Mouse (Mus musculus) lung, postnatal 25 days (tissue): ENCODE results near the gene Olfr1184.
"Not testable (repeated sequence)": the region's sequence is repeated elsewhere in the genome, so short reads cannot be mapped to it uniquely, and the experiment has no call there.

Experiments
- DNase-seq: peaks from one replicate; pipeline ENCODE4 v3.0.0; 2022; ENCODE audit warnings: low spot score

Olfr1184 gene

GRCm38 (mm10) chr2:88483298-88483697, at the start of gene Olfr1184:
TSS of gene Olfr1184 (plus strand) at chr2:88483598.
- no peak for DNase-seq

- no peak for DNase-seq
Observed at GRCm38 (mm10) chr2:88449031-88449430, 34.4 kb upstream of the Olfr1184 start, which contains the start of gene Gm13757. TSS of gene Gm13757 (minus strand) at chr2:88449131.

GRCm38 (mm10) chr2:88454567-88454966, 28.8 kb upstream of the Olfr1184 start, which contains the start of gene Olfr1183:
TSS of gene Olfr1183 (plus strand) at chr2:88454867.
- DNase-seq = not testable (repeated sequence)

GRCm38 (mm10) chr2:88493020-88493419, 9.6 kb downstream of the Olfr1184 start, which contains the start of gene Olfr1185-ps1:
TSS of gene Olfr1185-ps1 (plus strand) at chr2:88493320.
- no peak for DNase-seq

- no peak for DNase-seq
Observed at GRCm38 (mm10) chr2:88518251-88518650, 34.9 kb downstream of the Olfr1184 start, which contains the start of gene Olfr1186. TSS of gene Olfr1186 (plus strand) at chr2:88518551.

- no peak for DNase-seq
Observed at GRCm38 (mm10) chr2:88525720-88526119, 42.3 kb downstream of the Olfr1184 start.
